Mouse (Mus musculus): ENCODE measurements around the gene Arl8b. TPM values are rescaled to one million over a fixed set of nuclear protein-coding genes. Genes with fewer than 3 reads are reported as not detected.
A peak's percentile ranks its signal among the peaks of the same experiment; 100 is the strongest.

Gene Arl8b
- total and polyA plus RNA-seq, 2 experiments from 2014 or later: 59.6 to 104 TPM

DNA sequence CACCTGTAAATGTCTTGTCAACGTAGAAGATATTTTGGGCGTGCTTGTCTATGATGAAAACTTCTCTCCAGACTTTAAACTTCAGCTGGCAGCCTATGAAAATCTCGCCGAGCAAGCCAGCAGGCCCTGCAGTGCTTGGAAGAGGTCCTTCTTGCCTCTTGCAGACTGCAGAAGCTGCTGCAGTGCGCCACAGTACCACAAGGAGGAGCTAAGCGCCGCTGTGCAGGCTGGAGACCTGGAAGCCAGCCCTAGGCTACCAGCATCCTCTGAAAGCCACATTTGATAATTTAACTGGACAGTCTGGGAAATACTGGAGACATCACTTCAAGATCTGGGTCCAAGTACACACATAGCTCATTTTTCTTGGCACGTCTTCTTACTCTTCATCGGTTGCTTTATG lies 10.0 kb upstream of the Arl8b start:
- Histone ChIP-seq H3K4me3 (ENCODE audit: low read length) (no peak overlapping the region), H3K27ac (no peak overlapping the region), H3K27me3 (ENCODE audit: insufficient read depth, low read length) (no peaks in the 10 kb centered on the region), H3K4me1 (ENCODE audit: insufficient read depth, low read length) (no peaks in the 10 kb centered on the region), H3K4me2 (ENCODE audit: low read depth, low read length) (no peak overlapping the region), H3K9me3 (ENCODE audit: low read length) (no peaks in the 10 kb centered on the region), H3K9ac (replicated peaks; ENCODE audit: low read length) (no peak overlapping the region), H3K36me3 (ENCODE audit: insufficient read depth, low read length) (no peaks in the 10 kb centered on the region)
- ATAC-seq (peak; percentile 82), DNase-seq (ENCODE audit: low spot score) (peak; percentile 88)
- peak; percentile 93 for TF ChIP-seq CTCF (IDR thresholded peaks at IDR 0.05; ENCODE audit: low read depth)
- WGBS: 14% methylated on average over 9 of the region's 9 CpGs

GRCm38 (mm10) chr6:108773480-108773879 lies 9.4 kb upstream of the Arl8b start:
- no peaks in the 10 kb centered on the region for H3K27me3 ChIP-seq (ENCODE audit: insufficient read depth, low read length)
- H3K4me3 ChIP-seq (ENCODE audit: low read length): no peak overlapping the region
- no peak overlapping the region for H3K9ac ChIP-seq (replicated peaks; ENCODE audit: low read length)
- no peak for TF ChIP-seq CTCF (IDR thresholded peaks at IDR 0.05; ENCODE audit: low read depth)
- 84% methylated on average over 6 of the region's 6 CpGs for WGBS
- H3K27ac ChIP-seq: no peak overlapping the region
- no peaks in the 10 kb centered on the region for H3K36me3 ChIP-seq (ENCODE audit: insufficient read depth, low read length)
- no peaks in the 10 kb centered on the region for H3K4me1 ChIP-seq (ENCODE audit: insufficient read depth, low read length)
- ATAC-seq: no peak
- H3K4me2 ChIP-seq (ENCODE audit: low read depth, low read length): no peak overlapping the region
- H3K9me3 ChIP-seq (ENCODE audit: low read length): no peaks in the 10 kb centered on the region
- DNase-seq (ENCODE audit: low spot score): no peak

DNA sequence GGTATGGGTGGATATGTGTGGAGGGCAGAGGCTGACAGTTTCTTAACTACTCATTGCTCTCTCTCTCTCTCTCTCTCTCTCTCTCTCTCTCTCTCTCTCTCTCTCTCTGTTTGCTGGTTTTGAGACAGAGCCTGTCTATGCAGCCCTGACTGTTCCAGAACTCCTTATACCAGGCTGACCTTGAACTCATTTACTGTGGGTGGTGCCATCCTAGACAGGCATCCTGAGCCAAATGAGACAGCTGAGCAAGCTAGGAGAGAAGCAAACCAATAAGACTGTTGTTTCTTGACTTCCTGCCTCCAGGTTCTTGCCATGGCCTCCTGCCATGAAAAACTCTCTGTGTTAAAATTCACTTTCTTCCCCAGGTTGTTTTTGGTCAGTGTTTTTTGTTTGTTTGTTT lies 6.6 kb upstream of the Arl8b start:
- no peaks in the 10 kb centered on the region for H3K27me3 ChIP-seq (ENCODE audit: insufficient read depth, low read length)
- ATAC-seq: no peak
- no peak for DNase-seq (ENCODE audit: low spot score)
- no peak for TF ChIP-seq CTCF (IDR thresholded peaks at IDR 0.05; ENCODE audit: low read depth)
- no peaks in the 10 kb centered on the region for H3K9me3 ChIP-seq (ENCODE audit: low read length)
- H3K36me3 ChIP-seq (ENCODE audit: insufficient read depth, low read length): no peaks in the 10 kb centered on the region
- H3K27ac ChIP-seq: no peak overlapping the region
- no peak overlapping the region for H3K4me2 ChIP-seq (ENCODE audit: low read depth, low read length)
- no peaks in the 10 kb centered on the region for H3K4me1 ChIP-seq (ENCODE audit: insufficient read depth, low read length)
- H3K9ac ChIP-seq (replicated peaks; ENCODE audit: low read length): no peak overlapping the region
- no peak overlapping the region for H3K4me3 ChIP-seq (ENCODE audit: low read length)

GRCm38 (mm10) chr6:108777560-108778287 lies 5.2 kb upstream of the Arl8b start:
- WGBS: 77% methylated on average over 8 of the region's 8 CpGs
- Histone ChIP-seq H3K36me3 (ENCODE audit: insufficient read depth, low read length) (no peaks in the 10 kb centered on the region), H3K27me3 (ENCODE audit: insufficient read depth, low read length) (no peaks in the 10 kb centered on the region), H3K27ac (no peak overlapping the region), H3K4me1 (ENCODE audit: insufficient read depth, low read length) (no peaks in the 10 kb centered on the region), H3K4me2 (ENCODE audit: low read depth, low read length) (no peak overlapping the region), H3K4me3 (ENCODE audit: low read length) (no peak overlapping the region), H3K9ac (replicated peaks; ENCODE audit: low read length) (no peak overlapping the region), H3K9me3 (ENCODE audit: low read length) (no peaks in the 10 kb centered on the region)
- TF ChIP-seq CTCF (IDR thresholded peaks at IDR 0.05; ENCODE audit: low read depth): no peak
- DNase-seq (ENCODE audit: low spot score) (no peak), ATAC-seq (no peak)

DNA sequence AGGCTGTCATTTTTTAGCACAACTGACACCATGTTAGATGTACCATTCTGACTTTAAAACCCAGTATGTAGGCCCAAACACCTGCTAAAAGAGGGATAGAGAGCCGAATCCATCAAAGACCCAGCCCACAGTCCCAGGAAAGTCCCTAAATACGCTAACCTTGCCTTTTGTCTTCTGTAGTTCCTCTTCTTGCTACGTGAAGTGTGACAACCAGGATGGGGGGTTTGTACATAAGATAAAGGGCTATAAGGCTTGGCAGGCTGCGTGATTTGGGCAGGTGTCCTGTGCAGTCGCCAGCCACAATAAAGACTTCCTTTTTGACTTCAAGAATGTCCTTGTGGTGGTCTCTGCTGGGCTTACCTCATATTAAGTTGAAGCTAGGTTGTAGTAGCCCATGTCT lies 4.5 kb upstream of the Arl8b start:
- Histone ChIP-seq H3K4me3 (ENCODE audit: low read length) (no peak overlapping the region), H3K4me2 (ENCODE audit: low read depth, low read length) (no peak overlapping the region), H3K9ac (replicated peaks; ENCODE audit: low read length) (no peak overlapping the region), H3K4me1 (ENCODE audit: insufficient read depth, low read length) (no peaks in the 10 kb centered on the region), H3K36me3 (ENCODE audit: insufficient read depth, low read length) (no peaks in the 10 kb centered on the region), H3K27me3 (ENCODE audit: insufficient read depth, low read length) (no peaks in the 10 kb centered on the region), H3K27ac (no peak overlapping the region), H3K9me3 (ENCODE audit: low read length) (no peaks in the 10 kb centered on the region)
- TF ChIP-seq CTCF (IDR thresholded peaks at IDR 0.05; ENCODE audit: low read depth): no peak
- DNase-seq (ENCODE audit: low spot score): no peak
- no peak for ATAC-seq
- 71% methylated on average over 5 of the region's 5 CpGs for WGBS

- Histone ChIP-seq H3K9ac (replicated peaks; ENCODE audit: low read length) (no peak overlapping the region), H3K27me3 (ENCODE audit: insufficient read depth, low read length) (no peaks in the 10 kb centered on the region), H3K4me2 (ENCODE audit: low read depth, low read length) (no peak overlapping the region), H3K9me3 (ENCODE audit: low read length) (no peaks in the 10 kb centered on the region), H3K36me3 (ENCODE audit: insufficient read depth, low read length) (no peaks in the 10 kb centered on the region), H3K4me3 (ENCODE audit: low read length) (no peak overlapping the region), H3K27ac (no peak overlapping the region), H3K4me1 (ENCODE audit: insufficient read depth, low read length) (peaks cover 8% of the 10 kb centered on the region)
- 67% methylated on average over 6 of the region's 6 CpGs for WGBS
- no peak for DNase-seq (ENCODE audit: low spot score)
- ATAC-seq: no peak
- TF ChIP-seq CTCF (IDR thresholded peaks at IDR 0.05; ENCODE audit: low read depth): no peak
These were observed 1.0 kb upstream of the Arl8b start for GRCm38 (mm10) chr6:108781865-108782264.

GRCm38 (mm10) chr6:108783184-108783881 lies 434 bp downstream of the Arl8b start:
- DNase-seq (ENCODE audit: low spot score) (peak; percentile 65), ATAC-seq (peak; percentile 66)
- WGBS: 1% methylated on average over 55 of the region's 57 CpGs
- TF ChIP-seq CTCF (IDR thresholded peaks at IDR 0.05; ENCODE audit: low read depth): no peak; the same call in 1 of the 2 replicates
- Histone ChIP-seq H3K27ac (peak overlapping the region; percentile 87), H3K9me3 (ENCODE audit: low read length) (no peaks in the 10 kb centered on the region), H3K4me2 (ENCODE audit: low read depth, low read length) (peak overlapping the region; percentile 74), H3K36me3 (ENCODE audit: insufficient read depth, low read length) (no peaks in the 10 kb centered on the region), H3K4me1 (ENCODE audit: insufficient read depth, low read length) (peaks cover 8% of the 10 kb centered on the region), H3K27me3 (ENCODE audit: insufficient read depth, low read length) (no peaks in the 10 kb centered on the region), H3K9ac (replicated peaks; ENCODE audit: low read length) (peak overlapping the region; percentile 96), H3K4me3 (ENCODE audit: low read length) (peak overlapping the region; percentile 88)
